Mouse (Mus musculus): ENCODE measurements around the gene Sp140. TPM values are rescaled to one million over a fixed set of nuclear protein-coding genes. Genes with fewer than 3 reads are reported as not detected.
"Not testable (repeated sequence)": the region's sequence is repeated elsewhere in the genome, so short reads cannot be mapped to it uniquely, and the experiment has no call there.

The Sp140 gene
- polyA plus RNA-seq, 1 experiment from 2014 or later, result 0.72 TPM

GRCm38 (mm10) chr1:85600794-85601193 is 616 bp downstream of the Sp140 start:
- not testable (repeated sequence) for ATAC-seq (ENCODE audit: low FRiP score); H3K36me3 ChIP-seq; H3K4me3 ChIP-seq; H3K9me3 ChIP-seq (replicated peaks); H3K27ac ChIP-seq; H3K9ac ChIP-seq; H3K4me2 ChIP-seq (replicated peaks); H3K27me3 ChIP-seq; H3K4me1 ChIP-seq
- WGBS, result 55% methylated on average over 4 of the region's 4 CpGs

- H3K4me1 ChIP-seq; H3K4me3 ChIP-seq; H3K27me3 ChIP-seq; H3K9ac ChIP-seq; H3K27ac ChIP-seq; H3K4me2 ChIP-seq (replicated peaks); H3K36me3 ChIP-seq; ATAC-seq (ENCODE audit: low FRiP score); H3K9me3 ChIP-seq (replicated peaks): not testable (repeated sequence)
- 80% methylated on average over 1 of the region's 1 CpGs for WGBS
Observed at GRCm38 (mm10) chr1:85604341-85604740, 4.2 kb downstream of the Sp140 start.

GRCm38 (mm10) chr1:85608361-85608760 is 8.2 kb downstream of the Sp140 start:
- 84% methylated on average over 4 of the region's 4 CpGs for WGBS

GRCm38 (mm10) chr1:85610581-85610980 is 10.4 kb downstream of the Sp140 start:
- not testable (repeated sequence) for H3K9me3 ChIP-seq (replicated peaks); H3K4me1 ChIP-seq; H3K27ac ChIP-seq; H3K27me3 ChIP-seq; H3K36me3 ChIP-seq; H3K4me3 ChIP-seq; ATAC-seq (ENCODE audit: low FRiP score); H3K9ac ChIP-seq; H3K4me2 ChIP-seq (replicated peaks)
- no CpG with 5 or more reads among the region's 4 CpGs for WGBS

More at GRCm38 (mm10) chr1:85608361-85608760, 8.2 kb downstream of the Sp140 start:
- not testable (repeated sequence) for H3K4me3 ChIP-seq; H3K4me1 ChIP-seq; H3K27ac ChIP-seq; H3K36me3 ChIP-seq; ATAC-seq (ENCODE audit: low FRiP score); H3K9ac ChIP-seq; H3K27me3 ChIP-seq; H3K4me2 ChIP-seq (replicated peaks); H3K9me3 ChIP-seq (replicated peaks)

GRCm38 (mm10) chr1:85615096-85615495 is 14.9 kb downstream of the Sp140 start:
- H3K4me3 ChIP-seq; H3K27ac ChIP-seq; H3K27me3 ChIP-seq; H3K9ac ChIP-seq; H3K9me3 ChIP-seq (replicated peaks); H3K36me3 ChIP-seq; H3K4me2 ChIP-seq (replicated peaks); ATAC-seq (ENCODE audit: low FRiP score); H3K4me1 ChIP-seq: not testable (repeated sequence)
- WGBS, result 95% methylated on average over 3 of the region's 3 CpGs

GRCm38 (mm10) chr1:85615819-85616218 is 15.6 kb downstream of the Sp140 start:
- H3K4me1 ChIP-seq; H3K36me3 ChIP-seq; H3K4me2 ChIP-seq (replicated peaks); H3K27me3 ChIP-seq; ATAC-seq (ENCODE audit: low FRiP score); H3K4me3 ChIP-seq; H3K9me3 ChIP-seq (replicated peaks); H3K9ac ChIP-seq; H3K27ac ChIP-seq: not testable (repeated sequence)
- 68% methylated on average over 3 of the region's 3 CpGs for WGBS

- WGBS, result 59% methylated on average over 4 of the region's 5 CpGs
- not testable (repeated sequence) for ATAC-seq (ENCODE audit: low FRiP score); H3K4me1 ChIP-seq; H3K36me3 ChIP-seq; H3K27me3 ChIP-seq; H3K27ac ChIP-seq; H3K9ac ChIP-seq; H3K4me3 ChIP-seq; H3K4me2 ChIP-seq (replicated peaks); H3K9me3 ChIP-seq (replicated peaks)
Observed at GRCm38 (mm10) chr1:85617161-85617560, 17.0 kb downstream of the Sp140 start.

- not testable (repeated sequence) for ATAC-seq (ENCODE audit: low FRiP score)
- WGBS, result 73% methylated on average over 1 of the region's 1 CpGs
Observed at GRCm38 (mm10) chr1:85618689-85619088, 18.5 kb downstream of the Sp140 start.

GRCm38 (mm10) chr1:85636936-85637335 is 36.8 kb downstream of the Sp140 start:
- H3K9ac ChIP-seq; H3K4me1 ChIP-seq; H3K27me3 ChIP-seq; H3K4me2 ChIP-seq (replicated peaks); H3K27ac ChIP-seq; ATAC-seq (ENCODE audit: low FRiP score); H3K9me3 ChIP-seq (replicated peaks); H3K36me3 ChIP-seq; H3K4me3 ChIP-seq: not testable (repeated sequence)
- 54% methylated on average over 3 of the region's 3 CpGs for WGBS

More at GRCm38 (mm10) chr1:85618689-85619088, 18.5 kb downstream of the Sp140 start:
- H3K4me3 ChIP-seq; H3K36me3 ChIP-seq; H3K27me3 ChIP-seq; H3K4me2 ChIP-seq (replicated peaks); H3K9ac ChIP-seq; H3K4me1 ChIP-seq; H3K27ac ChIP-seq; H3K9me3 ChIP-seq (replicated peaks): not testable (repeated sequence)

GRCm38 (mm10) chr1:85638144-85638543 is 38.0 kb downstream of the Sp140 start:
- not testable (repeated sequence) for H3K27ac ChIP-seq; H3K9me3 ChIP-seq (replicated peaks); H3K4me2 ChIP-seq (replicated peaks); H3K4me3 ChIP-seq; H3K27me3 ChIP-seq; H3K36me3 ChIP-seq; ATAC-seq (ENCODE audit: low FRiP score); H3K9ac ChIP-seq; H3K4me1 ChIP-seq
- WGBS, result 80% methylated on average over 4 of the region's 4 CpGs

GRCm38 (mm10) chr1:85649881-85650280 is 49.7 kb downstream of the Sp140 start, which contains the start of gene Sp100:
TSS of gene Sp100 (plus strand) at chr1:85649988.
- not testable (repeated sequence) for ATAC-seq (ENCODE audit: low FRiP score); H3K4me2 ChIP-seq (replicated peaks)
- 72% methylated on average over 6 of the region's 6 CpGs for WGBS

GRCm38 (mm10) chr1:85650524-85650923 is 50.3 kb downstream of the Sp140 start:
- not testable (repeated sequence) for ATAC-seq (ENCODE audit: low FRiP score); H3K27me3 ChIP-seq; H3K9ac ChIP-seq; H3K27ac ChIP-seq; H3K4me2 ChIP-seq (replicated peaks); H3K4me1 ChIP-seq; H3K36me3 ChIP-seq; H3K9me3 ChIP-seq (replicated peaks); H3K4me3 ChIP-seq
- whole genome bisulfite sequencing, result 76% methylated on average over 4 of the region's 5 CpGs

More at GRCm38 (mm10) chr1:85649881-85650280, 49.7 kb downstream of the Sp140 start, which contains the start of gene Sp100:
- not testable (repeated sequence) for H3K27me3 ChIP-seq; H3K36me3 ChIP-seq; H3K27ac ChIP-seq; H3K9ac ChIP-seq; H3K9me3 ChIP-seq (replicated peaks); H3K4me3 ChIP-seq; H3K4me1 ChIP-seq

- H3K4me1 ChIP-seq; H3K4me2 ChIP-seq (replicated peaks); H3K9ac ChIP-seq; H3K27me3 ChIP-seq; H3K4me3 ChIP-seq; H3K27ac ChIP-seq; H3K36me3 ChIP-seq; H3K9me3 ChIP-seq (replicated peaks); ATAC-seq (ENCODE audit: low FRiP score): not testable (repeated sequence)
- 83% methylated on average over 13 of the region's 13 CpGs for WGBS
Observed at GRCm38 (mm10) chr1:85651770-85652275, 51.6 kb downstream of the Sp140 start.
